Mouse (Mus musculus) bone marrow macrophage, adult 2 months (primary cell): ENCODE measurements around the gene Eif4e2. TPM values are rescaled to one million over a fixed set of nuclear protein-coding genes. Genes with fewer than 3 reads are reported as not detected.
A peak's percentile ranks its signal among the peaks of the same experiment; 100 is the strongest.

Experiments used
- H3K27ac ChIP-seq: 2 replicates; pipeline ENCODE4 v1.5.1; 2012; ENCODE audit warnings: low read depth, low read length; ENCODE audit not compliant: insufficient read depth
- H3K4me1 ChIP-seq: 2 replicates; pipeline ENCODE4 v1.6.1; 2012; ENCODE audit warnings: low read length; ENCODE audit not compliant: control insufficient read depth, insufficient read depth
- H3K4me3 ChIP-seq: 2 replicates; pipeline ENCODE4 v1.5.1; 2012; ENCODE audit warnings: mild to moderate bottlenecking, low read length, moderate library complexity; ENCODE audit not compliant: insufficient read depth
- CTCF ChIP-seq: IDR thresholded peaks from 2 replicates; pipeline ENCODE4 v1.5.1; 2012; ENCODE audit warnings: low read depth, mild to moderate bottlenecking, low read length, moderate library complexity
- POLR2A ChIP-seq: IDR thresholded peaks from 2 replicates; pipeline ENCODE4 v1.6.1; 2012; ENCODE audit warnings: mild to moderate bottlenecking, low read depth, low read length, borderline replicate concordance
- polyA plus RNA-seq: library from polyadenylated mRNA; stranded (reverse); fragments of >200 nt; gene quantifications from 2 replicates; pipeline ENCODE4 v1.2.4, GENCODE M21; 2012; ENCODE audit not compliant: missing spikeins, insufficient read depth, insufficient read length

Gene Eif4e2
- polyA plus RNA-seq, 1 experiment = 99.5 TPM

GRCm38 (mm10) chr1:87257691-87258090, 44.0 kb downstream of the Eif4e2 start:
- peaks cover 9% of the 10 kb centered on the region for H3K4me1 ChIP-seq
- no peak overlapping the region for H3K27ac ChIP-seq
- 0 out of 2 replicates have a peak overlapping the region, but pooled peaks have one; percentile 39 for H3K4me3 ChIP-seq
- TF ChIP-seq CTCF (no peak), POLR2A (no peak)

- peak overlapping the region; percentile 39 for H3K4me3 ChIP-seq
- TF ChIP-seq POLR2A (no peak), CTCF (no peak; the same call in 1 of the 2 replicates)
- no peak overlapping the region for H3K27ac ChIP-seq
- H3K4me1 ChIP-seq = peaks cover 9% of the 10 kb centered on the region
Observed at GRCm38 (mm10) chr1:87258484-87258883, 44.8 kb downstream of the Eif4e2 start.

- TF ChIP-seq CTCF = no peak
- peaks cover 11% of the 10 kb centered on the region for H3K4me1 ChIP-seq
- H3K4me3 ChIP-seq = no peak overlapping the region
- H3K27ac ChIP-seq = no peak overlapping the region
Observed at GRCm38 (mm10) chr1:87259316-87259715, 45.6 kb downstream of the Eif4e2 start.

- H3K27ac ChIP-seq = no peak overlapping the region
- H3K4me3 ChIP-seq = no peak overlapping the region
- no peak for TF ChIP-seq POLR2A
- no peak for TF ChIP-seq CTCF
- peaks cover 10% of the 10 kb centered on the region for H3K4me1 ChIP-seq
Observed at GRCm38 (mm10) chr1:87263257-87263656, 49.5 kb downstream of the Eif4e2 start.

- peaks cover 6% of the 10 kb centered on the region for H3K4me1 ChIP-seq
- H3K4me3 ChIP-seq = peak overlapping the region; percentile 57
- TF ChIP-seq POLR2A = no peak
- no peak for TF ChIP-seq CTCF
- no peak overlapping the region for H3K27ac ChIP-seq
Observed at GRCm38 (mm10) chr1:87263796-87264133, 50.1 kb downstream of the Eif4e2 start.

GRCm38 (mm10) chr1:87264134-87265006, 50.7 kb downstream of the Eif4e2 start, which contains the start of gene Efhd1:
Gene Efhd1, plus strand, starts transcription at chr1:87264363.
- TF ChIP-seq CTCF = no peak
- no peak for TF ChIP-seq POLR2A
- Histone ChIP-seq H3K4me3 (peak within 1 kb of the TSS; percentile 57), H3K4me1 (peaks cover 6% of the 10 kb centered on the region), H3K27ac (no peak within 1 kb of the TSS)

- no peak overlapping the region for H3K27ac ChIP-seq
- H3K4me1 ChIP-seq = peaks cover 6% of the 10 kb centered on the region
- no peak for TF ChIP-seq CTCF
- TF ChIP-seq POLR2A = no peak
- H3K4me3 ChIP-seq = peak overlapping the region; percentile 50
Observed at GRCm38 (mm10) chr1:87265200-87265599, 51.5 kb downstream of the Eif4e2 start.

GRCm38 (mm10) chr1:87266296-87267090, 52.8 kb downstream of the Eif4e2 start:
- peaks cover 6% of the 10 kb centered on the region for H3K4me1 ChIP-seq
- H3K27ac ChIP-seq = no peak overlapping the region
- no peak for TF ChIP-seq POLR2A
- no peak for TF ChIP-seq CTCF
- H3K4me3 ChIP-seq = no peak overlapping the region

GRCm38 (mm10) chr1:87270204-87270603, 56.5 kb downstream of the Eif4e2 start:
- no peak overlapping the region for H3K27ac ChIP-seq
- no peak overlapping the region for H3K4me3 ChIP-seq
- peaks cover 3% of the 10 kb centered on the region for H3K4me1 ChIP-seq
- TF ChIP-seq CTCF = no peak
- no peak for TF ChIP-seq POLR2A

GRCm38 (mm10) chr1:87270641-87271467, 57.1 kb downstream of the Eif4e2 start:
- no peak overlapping the region for H3K27ac ChIP-seq

More at GRCm38 (mm10) chr1:87270641-87271467, 57.1 kb downstream of the Eif4e2 start:
- TF ChIP-seq POLR2A (no peak), CTCF (no peak)
- H3K4me3 ChIP-seq = no peak overlapping the region
- peaks cover under 1% of the 10 kb centered on the region; the same call in 1 of the 2 replicates for H3K4me1 ChIP-seq
